Mouse (Mus musculus) olfactory bulb, adult 2 months (tissue): ENCODE results near the gene Tspan14. TPM values are rescaled to one million over a fixed set of nuclear protein-coding genes. Genes with fewer than 3 reads are reported as not detected.

Experiments used
- H3K27ac ChIP-seq: fragments of 200-500 bp; 2 replicates; pipeline ENCODE4 v1.5.1; 2012; ENCODE audit warnings: low read depth, low read length; ENCODE audit not compliant: insufficient read depth
- H3K4me1 ChIP-seq: fragments of 200-500 bp; 2 replicates; pipeline ENCODE4 v1.6.1; 2012; ENCODE audit warnings: low read length; ENCODE audit not compliant: control insufficient read depth, insufficient read depth
- H3K4me3 ChIP-seq: fragments of 200-500 bp; 2 replicates; pipeline ENCODE4 v1.5.1; 2012; ENCODE audit warnings: mild to moderate bottlenecking, low read depth, low read length, moderate library complexity; ENCODE audit not compliant: insufficient read depth
- CTCF ChIP-seq: fragments of 200-500 bp; IDR thresholded peaks from 2 replicates; pipeline ENCODE4 v1.5.1; 2012; ENCODE audit warnings: low read depth, mild to moderate bottlenecking, low read length, moderate library complexity; ENCODE audit not compliant: insufficient read depth
- POLR2A ChIP-seq: fragments of 200-500 bp; IDR thresholded peaks from 2 replicates; pipeline ENCODE4 v1.6.1; 2012; ENCODE audit warnings: mild to moderate bottlenecking, low read depth, low read length, moderate library complexity; ENCODE audit not compliant: insufficient read depth
- WGBS: fragments of 180-500 bp; shearing (Covaris S2); methylation state at CpG from one replicate; pipeline ENCODE4 v1.1.7; 2018; 5-methylcytosine and 5-hydroxymethylcytosine counted together
- polyA plus RNA-seq: library from polyadenylated mRNA; stranded (reverse); fragments of >200 nt; gene quantifications from 2 replicates; pipeline ENCODE4 v1.2.4, GENCODE M21; 2012; ENCODE audit warnings: low replicate concordance; ENCODE audit not compliant: missing spikeins, insufficient read depth, insufficient read length

The Tspan14 gene
- polyA plus RNA-seq, 1 experiment: not detected

GRCm38 (mm10) chr14:40916667-40917066 is 49.9 kb downstream of the Tspan14 start:
- WGBS: 90% methylated on average over 15 of the region's 15 CpGs
- no peak overlapping the region for H3K27ac ChIP-seq
- no peak overlapping the region for H3K4me3 ChIP-seq
- H3K4me1 ChIP-seq: peaks cover 2% of the 10 kb centered on the region
- no peak for TF ChIP-seq POLR2A
- no peak for TF ChIP-seq CTCF

- no peak overlapping the region for H3K4me3 ChIP-seq
- WGBS: 77% methylated on average over 8 of the region's 8 CpGs
- TF ChIP-seq CTCF (no peak), POLR2A (no peak)
- H3K27ac ChIP-seq: no peak overlapping the region
- H3K4me1 ChIP-seq: peaks cover 2% of the 10 kb centered on the region
Measured at GRCm38 (mm10) chr14:40915838-40916237, 50.8 kb downstream of the Tspan14 start.

- 70% methylated on average over 3 of the region's 3 CpGs for WGBS
- no peak overlapping the region for H3K27ac ChIP-seq
- peaks cover 2% of the 10 kb centered on the region for H3K4me1 ChIP-seq
- no peak for TF ChIP-seq POLR2A
- no peak for TF ChIP-seq CTCF
- no peak overlapping the region for H3K4me3 ChIP-seq
Measured at GRCm38 (mm10) chr14:40914701-40915100, 51.9 kb downstream of the Tspan14 start.

- H3K4me3 ChIP-seq: no peak overlapping the region
- 86% methylated on average over 6 of the region's 6 CpGs for WGBS
- no peak for TF ChIP-seq CTCF
- peaks cover 2% of the 10 kb centered on the region for H3K4me1 ChIP-seq
- H3K27ac ChIP-seq: no peak overlapping the region
Measured at GRCm38 (mm10) chr14:40913709-40914108, 52.9 kb downstream of the Tspan14 start.

GRCm38 (mm10) chr14:40911529-40911928 is 55.1 kb downstream of the Tspan14 start:
- H3K4me3 ChIP-seq: no peak overlapping the region
- no peak for TF ChIP-seq POLR2A
- TF ChIP-seq CTCF: no peak
- no peak overlapping the region for H3K27ac ChIP-seq
- H3K4me1 ChIP-seq: peaks cover 2% of the 10 kb centered on the region

- no peak overlapping the region for H3K27ac ChIP-seq
- H3K4me1 ChIP-seq: no peaks in the 10 kb centered on the region
- WGBS: 91% methylated on average over 9 of the region's 9 CpGs
- no peak overlapping the region for H3K4me3 ChIP-seq
- TF ChIP-seq POLR2A: no peak
- no peak for TF ChIP-seq CTCF
Measured at GRCm38 (mm10) chr14:40908763-40909162, 57.8 kb downstream of the Tspan14 start.

- H3K4me3 ChIP-seq: no peak overlapping the region
- no peaks in the 10 kb centered on the region for H3K4me1 ChIP-seq
- TF ChIP-seq POLR2A (no peak), CTCF (no peak)
- no peak overlapping the region for H3K27ac ChIP-seq
- WGBS: 93% methylated on average over 9 of the region's 9 CpGs
Measured at GRCm38 (mm10) chr14:40906770-40907169, 59.8 kb downstream of the Tspan14 start.

GRCm38 (mm10) chr14:40905813-40906212 is 60.8 kb downstream of the Tspan14 start:
- TF ChIP-seq POLR2A (no peak), CTCF (no peak)
- WGBS: 80% methylated on average over 8 of the region's 8 CpGs
- no peak overlapping the region for H3K4me3 ChIP-seq

GRCm38 (mm10) chr14:40902307-40903055 is 64.1 kb downstream of the Tspan14 start:
- H3K4me3 ChIP-seq: no peak overlapping the region
- WGBS: 80% methylated on average over 12 of the region's 12 CpGs
- no peak overlapping the region for H3K27ac ChIP-seq
- no peak for TF ChIP-seq POLR2A
- no peak for TF ChIP-seq CTCF
- no peaks in the 10 kb centered on the region for H3K4me1 ChIP-seq

More at GRCm38 (mm10) chr14:40905813-40906212, 60.8 kb downstream of the Tspan14 start:
- no peaks in the 10 kb centered on the region for H3K4me1 ChIP-seq
- no peak overlapping the region for H3K27ac ChIP-seq
